Mouse (Mus musculus) CH12.LX (cell line): ENCODE data around the gene Kcnk3. TPM values are rescaled to one million over a fixed set of nuclear protein-coding genes. Genes with fewer than 3 reads are reported as not detected.

Source experiments
- DNase-seq: peaks from one replicate; pipeline ENCODE4 v3.0.0-alpha.2; 2013; ENCODE audit errors: extremely low read depth
- H3K27ac ChIP-seq: 2 replicates; pipeline ENCODE4 v1.5.1; 2012; ENCODE audit warnings: low read depth, mild to moderate bottlenecking, control low read depth, moderate library complexity; ENCODE audit not compliant: insufficient read depth
- H3K27me3 ChIP-seq: replicated peaks from 2 replicates; pipeline ENCODE3; 2012; ENCODE audit warnings: inconsistent platforms
- H3K36me3 ChIP-seq, 2 experiments: replicated peaks in 1 of 2; 2 replicates each; pipeline versions ENCODE3 to v1.6.1; 2012; ENCODE audit warnings: inconsistent platforms in 1 of 2, low read length in 1 of 2, mild to moderate bottlenecking in 1 of 2, mixed read lengths in 1 of 2, moderate library complexity in 1 of 2; ENCODE audit not compliant: control insufficient read depth in 1 of 2, insufficient read depth in 1 of 2
- H3K4me1 ChIP-seq, 2 experiments: 2 replicates each; pipeline ENCODE4 v1.6.1; 2012; ENCODE audit warnings: inconsistent platforms in 1 of 2, moderate library complexity in 1 of 2; ENCODE audit not compliant: insufficient read depth in 2 of 2, control insufficient read depth in 1 of 2
- H3K4me2 ChIP-seq: 2 replicates; pipeline ENCODE4 v1.6.1; 2012; ENCODE audit warnings: low read depth, mild to moderate bottlenecking, control low read depth; ENCODE audit not compliant: poor library complexity, insufficient read depth, severe bottlenecking
- H3K4me3 ChIP-seq, 3 experiments: fragments of 150-350 bp in 1 of 3; sonication (generic) in 1 of 3; replicated peaks in 1 of 3; 2 replicates each; pipeline versions ENCODE3 to v1.5.1; 2011 to 2012; ENCODE audit warnings: low read depth in 2 of 3, low read length in 2 of 3, mild to moderate bottlenecking in 2 of 3, moderate library complexity in 2 of 3, control low read depth in 1 of 3, improper control_type of control experiment in 1 of 3, inconsistent platforms in 1 of 3, mixed read lengths in 1 of 3; ENCODE audit not compliant: poor library complexity in 1 of 3
- H3K79me2 ChIP-seq: replicated peaks from 2 replicates; pipeline ENCODE4 v1.6.1; 2012; ENCODE audit warnings: mild to moderate bottlenecking, moderate library complexity; ENCODE audit not compliant: control insufficient read depth, poor library complexity, insufficient read depth, severe bottlenecking; ENCODE audit errors: extremely low read depth
- H3K9ac ChIP-seq: 2 replicates; pipeline ENCODE4 v1.6.1; 2012; ENCODE audit warnings: low read depth, mild to moderate bottlenecking, control low read depth, moderate library complexity; ENCODE audit not compliant: insufficient read depth
- H3K9me3 ChIP-seq: replicated peaks from 2 replicates; pipeline ENCODE3; 2012; ENCODE audit warnings: low read length, inconsistent platforms, mixed read lengths
- BHLHE40 ChIP-seq: IDR thresholded peaks from 2 replicates; pipeline ENCODE4 v1.6.1; 2011; ENCODE audit warnings: mild to moderate bottlenecking, low read depth, low read length, improper control_type of control experiment
- CHD1 ChIP-seq: IDR thresholded peaks from 2 replicates; pipeline ENCODE4 v1.6.1; 2012; ENCODE audit warnings: low read depth, low read length, improper control_type of control experiment, inconsistent platforms
- CHD2 ChIP-seq: IDR thresholded peaks from 2 replicates; pipeline ENCODE4 v1.6.1; 2011; ENCODE audit warnings: low read length, improper control_type of control experiment
- CTCF ChIP-seq, 2 experiments: IDR thresholded peaks in 1 of 2; conservative IDR thresholded peaks in 1 of 2; 2 replicates each; pipeline ENCODE4 v1.5.1; 2011 to 2012; ENCODE audit warnings: low read depth in 2 of 2, low read length in 2 of 2, improper control_type of control experiment in 1 of 2, inconsistent platforms in 1 of 2, mild to moderate bottlenecking in 1 of 2, moderate library complexity in 1 of 2
- E2F4 ChIP-seq: IDR thresholded peaks from 2 replicates; pipeline ENCODE4 v1.6.1; 2011; ENCODE audit warnings: low read depth, low read length, improper control_type of control experiment; ENCODE audit not compliant: insufficient replicate concordance
- ELF1 ChIP-seq: IDR thresholded peaks from 2 replicates; pipeline ENCODE4 v1.6.1; 2014; ENCODE audit warnings: low read depth, mild to moderate bottlenecking, inconsistent platforms, low read length, improper control_type of control experiment
- ETS1 ChIP-seq: conservative IDR thresholded peaks from 2 replicates; pipeline ENCODE4 v1.6.1; 2012; ENCODE audit warnings: low read depth, mild to moderate bottlenecking, inconsistent platforms, low read length, improper control_type of control experiment, moderate library complexity
- IRF4 ChIP-seq: IDR thresholded peaks from 2 replicates; pipeline ENCODE4 v1.6.1; 2014; ENCODE audit warnings: low read depth, mild to moderate bottlenecking, inconsistent platforms, low read length, improper control_type of control experiment
- JUN ChIP-seq: IDR thresholded peaks from 2 replicates; pipeline ENCODE4 v1.6.1; 2011; ENCODE audit warnings: low read depth, mild to moderate bottlenecking, low read length, improper control_type of control experiment, moderate library complexity; ENCODE audit not compliant: insufficient read depth
- JUND ChIP-seq: conservative IDR thresholded peaks from 2 replicates; pipeline ENCODE4 v1.6.1; 2011; ENCODE audit warnings: low read depth, low read length, improper control_type of control experiment
- KAT2A ChIP-seq: IDR thresholded peaks from 2 replicates; pipeline ENCODE4 v1.6.1; 2012; ENCODE audit warnings: low read length, improper control_type of control experiment, inconsistent platforms; ENCODE audit not compliant: insufficient replicate concordance
- MAFK ChIP-seq: IDR thresholded peaks from 2 replicates; pipeline ENCODE4 v1.6.1; 2011; ENCODE audit warnings: low read length, improper control_type of control experiment; ENCODE audit not compliant: insufficient replicate concordance
- MAZ ChIP-seq: IDR thresholded peaks from 2 replicates; pipeline ENCODE4 v1.6.1; 2012; ENCODE audit warnings: low read depth, mild to moderate bottlenecking, inconsistent platforms, low read length, improper control_type of control experiment, moderate library complexity
- MXI1 ChIP-seq: IDR thresholded peaks from 2 replicates; pipeline ENCODE4 v1.6.1; 2011; ENCODE audit warnings: mild to moderate bottlenecking, low read depth, low read length, improper control_type of control experiment
- NRF1 ChIP-seq: IDR thresholded peaks from 2 replicates; pipeline ENCODE4 v1.6.1; 2014; ENCODE audit warnings: low read depth, mild to moderate bottlenecking, inconsistent platforms, low read length, improper control_type of control experiment, moderate library complexity
- PAX5 ChIP-seq: IDR thresholded peaks from 2 replicates; pipeline ENCODE4 v1.6.1; 2012; ENCODE audit warnings: low read length, inconsistent platforms, mixed read lengths
- POLR2AphosphoS2 ChIP-seq: IDR thresholded peaks from 2 replicates; pipeline ENCODE4 v1.6.1; 2011; ENCODE audit warnings: low read depth, low read length, improper control_type of control experiment
- RAD21 ChIP-seq: IDR thresholded peaks from 2 replicates; pipeline ENCODE4 v1.6.1; 2011; ENCODE audit warnings: low read depth, mild to moderate bottlenecking, low read length, improper control_type of control experiment, moderate library complexity
- SIN3A ChIP-seq: IDR thresholded peaks from 2 replicates; pipeline ENCODE4 v1.6.1; 2012; ENCODE audit warnings: low read length, improper control_type of control experiment, inconsistent platforms
- SMC3 ChIP-seq: IDR thresholded peaks from 2 replicates; pipeline ENCODE4 v1.6.1; 2011; ENCODE audit warnings: low read depth, low read length, improper control_type of control experiment
- UBTF ChIP-seq: IDR thresholded peaks from 2 replicates; pipeline ENCODE4 v1.6.1; 2012; ENCODE audit warnings: low read depth, mild to moderate bottlenecking, inconsistent platforms, low read length, improper control_type of control experiment, moderate library complexity
- USF1 ChIP-seq: IDR thresholded peaks from 2 replicates; pipeline ENCODE4 v1.6.1; 2014; ENCODE audit warnings: low read depth, mild to moderate bottlenecking, inconsistent platforms, low read length, improper control_type of control experiment
- USF2 ChIP-seq: conservative IDR thresholded peaks from 2 replicates; pipeline ENCODE4 v1.6.1; 2011; ENCODE audit warnings: low read depth, low read length, improper control_type of control experiment
- ZC3H11A ChIP-seq: IDR thresholded peaks from 2 replicates; pipeline ENCODE4 v1.6.1; 2012; ENCODE audit warnings: low read depth, mild to moderate bottlenecking, inconsistent platforms, low read length, improper control_type of control experiment
- ZKSCAN1 ChIP-seq: IDR thresholded peaks from 2 replicates; pipeline ENCODE4 v1.6.1; 2012; ENCODE audit warnings: low read depth, inconsistent platforms, low read length, improper control_type of control experiment, borderline replicate concordance
- ZNF384 ChIP-seq: IDR thresholded peaks from 2 replicates; pipeline ENCODE4 v1.6.1; 2012; ENCODE audit warnings: low read depth, low read length, improper control_type of control experiment, inconsistent platforms
- dilution Hi-C: fragments of 300-500 bp; cut with MboI; formaldehyde crosslinking; loops from 2 replicates; pipeline ENCODE4 v1.14.3; 2020; ENCODE audit warnings: low sequenced_read_pairs; ENCODE audit not compliant: extremely low pct_unique_long_range_greater_than_20kb, extremely low pct_ligation_motif_present
- in situ Hi-C: fragments of 300-500 bp; cut with MboI; formaldehyde crosslinking; loops from 3 replicates; pipeline ENCODE4 v1.14.3; 2019; ENCODE audit warnings: low sequenced_read_pairs, low pct_ligation_motif_present, low pct_unique_long_range_greater_than_20kb, mixed read lengths
- polyA plus RNA-seq: library from polyadenylated mRNA; unstranded; fragments of >175 nt; gene quantifications from 2 replicates; pipeline ENCODE4 v1.2.1, GENCODE M21; 2012; ENCODE audit warnings: low read depth; ENCODE audit not compliant: insufficient read length
- total RNA-seq, 2 experiments: library from RNA; depleted of rRNA; stranded (reverse); fragments of 300-350 nt in 1 of 2; fragments of >200 nt in 1 of 2; gene quantifications; 2 replicates each; pipeline ENCODE4 v1.2.3; 2012 to 2014

Kcnk3 gene
- total and polyA plus RNA-seq, 3 experiments = not detected

GRCm38 (mm10) chr5:30577251-30577650 lies 10.7 kb upstream of the Kcnk3 start:
- peaks cover 0 to 11% of the 10 kb centered on the region in 2 experiments; a peak in 2 of 4 replicates for H3K4me1 ChIP-seq
- DNase-seq = no peak
- peaks cover 26% of the 10 kb centered on the region for H3K27me3 ChIP-seq
- H3K36me3 ChIP-seq = no peaks in the 10 kb centered on the region
- no peak overlapping the region for H3K4me3 ChIP-seq
- TF ChIP-seq JUN = no peak
- TF ChIP-seq ETS1 = no peak
- TF ChIP-seq RAD21 = no peak
- no peak for TF ChIP-seq MAFK
- no peak for TF ChIP-seq IRF4
- no peak for TF ChIP-seq E2F4
- no peak for TF ChIP-seq POLR2AphosphoS2
- TF ChIP-seq NRF1 = no peak
- TF ChIP-seq ZKSCAN1 = no peak
- TF ChIP-seq PAX5 = no peak
- TF ChIP-seq CTCF (conservative IDR thresholded peaks at IDR 0.05 in 1 of 2, IDR thresholded peaks at IDR 0.05 in 1 of 2; ENCODE audit: low read depth in 2 of 2, low read length in 2 of 2) = no peak
- no peak for TF ChIP-seq UBTF
- no peak for TF ChIP-seq ELF1
- TF ChIP-seq BHLHE40 = no peak
- TF ChIP-seq KAT2A = no peak
- TF ChIP-seq SIN3A = no peak
- TF ChIP-seq ZC3H11A = no peak
- peaks cover 9% of the 10 kb centered on the region for H3K9me3 ChIP-seq
- in situ Hi-C loops (no loop called here), dilution Hi-C loops (no loop called here)
- no peak overlapping the region for H3K4me2 ChIP-seq
- no peak overlapping the region for H3K9ac ChIP-seq
- H3K27ac ChIP-seq = no peak overlapping the region
- no peaks in the 10 kb centered on the region for H3K79me2 ChIP-seq

GRCm38 (mm10) chr5:30577654-30578310 lies 10.2 kb upstream of the Kcnk3 start:
- Histone ChIP-seq H3K4me2 (no peak overlapping the region), H3K27me3 (peaks cover 26% of the 10 kb centered on the region), H3K36me3 (no peaks in the 10 kb centered on the region), H3K4me1 (peaks cover 3 to 5% of the 10 kb centered on the region in 2 experiments; a peak in 2 of 4 replicates), H3K79me2 (no peaks in the 10 kb centered on the region), H3K4me3 (no peak overlapping the region), H3K9me3 (peaks cover 9% of the 10 kb centered on the region), H3K27ac (no peak overlapping the region), H3K9ac (no peak overlapping the region)
- dilution Hi-C loops = no loop called here
- no peak for DNase-seq
- TF ChIP-seq ZKSCAN1 (no peak), ZC3H11A (no peak), CHD2 (no peak), E2F4 (no peak), PAX5 (no peak), JUND (no peak), CHD1 (no peak), CTCF (conservative IDR thresholded peaks at IDR 0.05 in 1 of 2, IDR thresholded peaks at IDR 0.05 in 1 of 2; ENCODE audit: low read depth in 2 of 2, low read length in 2 of 2) (no peak), MAZ (no peak), MAFK (no peak), USF2 (no peak), POLR2AphosphoS2 (no peak), SMC3 (no peak), BHLHE40 (no peak), ELF1 (no peak), IRF4 (no peak), USF1 (no peak), ZNF384 (no peak), MXI1 (no peak)
- in situ Hi-C loops = no loop called here
